Mouse (Mus musculus): Measurements from ENCODE around the gene Pvalb.
A peak's percentile ranks its signal among the peaks of the same experiment; 100 is the strongest.

Pvalb gene

GRCm38 (mm10) chr15:78206312-78206711, at the start of gene Pvalb:
Gene Pvalb (minus strand): TSS chr15:78206400.
- no peak for DNase-seq (ENCODE audit: low read depth, low spot score)

- DNase-seq (ENCODE audit: low read depth, low spot score): no peak
Measured at GRCm38 (mm10) chr15:78254751-78255150, 48.6 kb upstream of the Pvalb start.

- peak; percentile 50 for DNase-seq (ENCODE audit: low read depth, low spot score)
Measured at GRCm38 (mm10) chr15:78248410-78248809, 42.2 kb upstream of the Pvalb start.

DNA sequence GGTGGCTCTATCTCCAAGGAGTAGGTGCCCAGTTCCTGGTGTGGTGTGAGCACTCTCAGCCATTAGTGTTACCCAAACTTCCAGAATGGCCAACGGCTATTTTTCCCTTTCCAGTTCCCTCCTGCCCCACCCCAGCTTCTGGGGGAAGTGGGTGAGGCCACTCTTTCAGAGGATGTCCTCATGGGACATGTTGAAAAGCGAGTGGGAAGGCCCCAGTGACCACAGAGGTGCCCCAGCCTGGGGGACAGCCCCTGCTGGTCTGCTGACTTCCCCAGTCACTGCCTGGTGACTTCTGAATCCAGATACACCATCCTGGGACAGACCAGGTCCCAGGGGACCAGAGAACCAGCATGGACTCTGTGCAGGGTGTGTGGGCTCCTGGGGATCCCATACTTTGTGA, 41.5 kb upstream of the Pvalb start:
- DNase-seq (ENCODE audit: low read depth, low spot score): peak; percentile 19

DNA sequence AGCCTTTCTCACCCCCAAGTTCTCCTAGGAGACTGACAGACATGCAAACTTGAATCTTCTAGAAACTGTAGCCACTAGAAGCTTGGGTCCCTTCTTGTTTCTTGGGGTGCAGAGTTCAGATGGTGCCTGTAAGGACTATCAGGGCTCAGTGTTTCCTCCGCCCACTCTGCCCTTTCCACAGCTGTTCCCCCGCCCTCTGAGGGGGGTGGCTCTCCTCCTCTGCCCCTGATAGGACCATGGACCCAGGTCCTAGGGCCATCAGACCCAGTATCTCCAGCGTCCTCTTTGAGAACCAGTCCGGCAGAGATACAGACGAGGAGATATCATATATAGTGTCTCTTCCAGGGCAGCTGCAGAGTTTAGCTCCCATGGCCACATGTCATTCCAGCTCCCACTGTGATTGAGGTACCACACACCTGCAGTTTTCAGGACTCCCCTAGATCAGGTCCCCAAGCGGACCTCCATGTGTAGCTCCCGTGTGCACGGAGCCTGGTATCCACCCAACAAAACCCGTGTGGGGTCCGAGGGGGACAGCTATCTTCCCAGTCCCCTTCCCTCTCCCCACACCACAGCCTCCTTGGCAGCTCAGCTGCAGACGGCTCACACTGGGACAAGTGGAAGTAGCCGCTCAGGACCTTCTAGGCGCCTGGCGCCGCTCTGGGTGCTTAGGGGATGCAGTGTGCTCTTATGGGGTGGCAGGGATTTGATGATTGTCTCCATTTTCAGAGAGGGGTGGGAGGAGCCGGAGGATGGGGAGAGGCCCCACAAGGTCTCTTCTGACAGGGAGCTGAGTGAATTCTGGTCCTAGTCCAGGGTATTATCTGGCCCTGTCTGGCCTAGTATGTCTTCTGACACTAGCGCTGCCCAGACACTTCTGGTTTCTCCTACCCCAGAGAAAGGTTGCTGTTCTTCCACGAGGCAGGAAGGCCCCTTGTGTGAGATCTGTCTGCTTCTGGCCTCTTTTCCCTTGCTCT, 40.2 kb upstream of the Pvalb start:
- DNase-seq (ENCODE audit: low read depth, low spot score): no peak

DNA sequence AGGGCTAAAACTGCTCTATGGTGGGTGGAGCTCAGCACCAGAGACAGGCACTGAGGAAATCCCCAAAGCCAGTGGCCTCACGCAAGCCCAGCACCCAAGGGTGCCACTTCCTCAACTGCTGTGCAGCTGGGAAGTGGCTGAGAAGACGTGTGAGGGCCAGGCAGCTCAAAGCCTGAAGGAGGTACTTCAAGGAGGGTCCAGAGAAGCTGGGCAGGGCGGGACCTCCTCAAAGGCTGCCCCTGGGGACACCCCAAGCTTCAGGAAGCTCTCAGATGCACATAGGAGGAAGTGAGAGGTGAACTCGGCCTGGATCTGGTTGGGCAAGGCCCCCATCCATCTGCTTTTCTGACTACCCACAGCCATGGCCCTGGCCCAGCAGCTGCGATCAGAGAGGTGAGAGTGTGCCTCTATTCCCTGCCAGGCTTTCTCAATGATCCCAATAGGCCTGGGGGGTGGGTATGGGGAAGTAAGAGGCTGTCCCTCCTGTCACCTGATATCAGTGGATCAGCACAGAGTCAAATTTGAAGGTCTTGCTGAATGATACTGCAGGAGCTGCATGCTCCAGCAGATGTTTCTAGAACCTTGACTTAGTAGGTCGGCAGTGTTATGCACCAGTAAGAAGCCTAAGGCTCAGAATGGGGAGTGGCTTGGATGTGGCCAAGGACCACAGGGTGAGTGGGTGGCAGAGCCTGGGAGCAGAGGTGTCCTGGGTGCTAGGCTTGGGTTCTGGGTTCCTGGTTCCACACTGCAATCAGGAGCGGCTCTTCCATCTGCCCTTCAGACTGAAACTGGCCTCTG, 38.7 kb upstream of the Pvalb start, which contains the start of gene Ncf4:
TSS of gene Ncf4 (plus strand) at position 107 of the 798 bp plus-strand sequence.
- peak; percentile 77 for DNase-seq (ENCODE audit: low read depth, low spot score)

DNA sequence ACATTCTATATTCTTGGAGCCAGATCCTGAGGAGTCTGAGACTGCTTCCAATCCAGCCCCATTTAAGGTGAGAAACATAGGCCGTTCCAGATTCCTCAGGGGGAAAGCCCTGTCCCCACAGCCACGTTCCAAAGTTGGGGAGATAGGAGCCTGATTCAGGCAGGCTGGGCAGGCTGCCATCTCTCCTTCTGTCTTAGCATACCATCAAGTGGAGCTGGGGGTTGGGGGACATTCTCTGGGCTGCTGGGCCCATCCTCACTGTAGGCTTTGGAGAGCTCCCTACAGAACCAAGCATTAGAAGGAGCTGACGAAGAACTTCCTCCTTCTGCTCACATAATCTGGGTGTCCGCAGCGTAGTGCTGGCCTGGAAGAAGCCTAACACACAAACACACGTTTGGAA, 37.6 kb upstream of the Pvalb start:
- DNase-seq (ENCODE audit: low read depth, low spot score): no peak

- DNase-seq (ENCODE audit: low read depth, low spot score): no peak
Measured at GRCm38 (mm10) chr15:78243061-78243460, 36.9 kb upstream of the Pvalb start.

- DNase-seq (ENCODE audit: low read depth, low spot score): no peak
Measured at GRCm38 (mm10) chr15:78241335-78241734, 35.1 kb upstream of the Pvalb start.

- DNase-seq (ENCODE audit: low read depth, low spot score): no peak
Measured at GRCm38 (mm10) chr15:78239956-78240617, 33.9 kb upstream of the Pvalb start.

DNA sequence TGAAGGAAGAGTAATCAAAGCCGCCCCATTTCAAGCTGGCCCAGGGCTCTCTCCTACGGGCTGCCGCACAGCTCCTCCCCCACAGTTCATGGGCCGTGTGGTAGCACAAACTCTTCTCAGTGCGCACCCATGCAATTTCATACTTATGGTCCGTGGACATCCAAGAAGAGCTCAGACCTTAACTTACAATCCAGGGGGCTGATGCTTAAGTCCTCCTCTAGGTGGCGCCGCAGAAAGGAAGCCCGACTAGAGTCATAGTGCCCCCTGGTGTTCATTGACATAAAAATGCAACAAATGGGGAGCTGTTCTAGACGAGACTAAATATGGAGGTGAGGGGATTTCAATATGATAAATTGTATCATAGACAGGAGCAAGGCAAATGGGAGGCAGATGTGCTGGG, 33.3 kb upstream of the Pvalb start:
- peak; percentile 82 for DNase-seq (ENCODE audit: low read depth, low spot score)

DNA sequence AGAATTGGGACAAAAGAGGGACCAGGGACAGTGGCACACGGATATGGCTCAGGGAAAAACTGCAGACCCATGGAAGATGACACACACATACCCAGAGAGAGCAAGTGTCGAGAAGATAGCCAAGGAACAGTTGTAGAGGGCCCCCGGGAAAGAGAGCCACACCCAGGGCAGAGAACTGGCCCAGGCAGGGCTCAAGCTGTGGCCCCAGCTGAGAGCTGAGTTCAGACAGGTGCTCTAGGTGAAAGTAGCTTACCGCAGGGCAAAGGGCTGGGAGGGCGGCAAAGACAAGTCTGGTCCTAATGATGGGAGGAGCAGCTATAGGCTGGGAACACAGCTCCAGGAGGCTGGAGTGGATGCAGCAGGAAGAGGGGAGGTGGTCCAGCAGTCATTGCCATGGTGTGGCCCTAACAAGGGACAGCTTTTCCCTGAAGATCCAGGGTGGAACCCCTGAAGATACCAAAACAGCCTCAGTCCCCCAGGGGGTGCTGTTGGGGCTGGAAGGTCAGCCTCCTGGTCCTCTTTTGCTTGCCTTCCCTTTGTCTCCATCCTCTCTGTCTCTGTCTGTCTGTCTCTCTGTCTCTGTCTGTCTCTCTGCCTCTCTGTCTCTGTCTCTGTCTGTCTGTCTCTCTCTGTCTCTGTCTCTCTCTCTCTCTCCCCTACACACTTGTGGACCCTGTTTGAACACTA, 28.8 kb upstream of the Pvalb start:
- DNase-seq (ENCODE audit: low read depth, low spot score): no peak

GRCm38 (mm10) chr15:78231346-78232331, 25.4 kb upstream of the Pvalb start:
- no peak for DNase-seq (ENCODE audit: low read depth, low spot score)

DNA sequence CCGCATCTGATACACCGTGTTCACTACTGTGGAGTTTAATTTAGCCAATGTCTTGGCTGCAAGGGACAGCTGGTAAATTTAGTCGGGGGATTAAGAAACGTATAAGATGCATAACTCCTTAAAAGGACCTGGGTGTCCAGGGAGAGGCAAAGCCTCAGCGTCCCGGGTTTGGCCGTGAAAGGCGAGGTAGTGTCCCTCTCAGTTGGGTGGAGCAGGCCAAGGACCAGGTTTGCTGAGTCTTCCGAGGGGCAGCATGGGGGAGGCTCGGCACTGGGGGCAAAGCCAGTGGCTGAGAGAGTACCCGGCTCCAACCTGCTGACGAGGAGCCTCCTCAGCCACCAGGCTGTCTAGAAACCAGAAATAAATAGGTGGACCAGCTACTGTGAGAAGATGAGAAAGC, 21.6 kb upstream of the Pvalb start:
- DNase-seq (ENCODE audit: low read depth, low spot score): no peak

DNA sequence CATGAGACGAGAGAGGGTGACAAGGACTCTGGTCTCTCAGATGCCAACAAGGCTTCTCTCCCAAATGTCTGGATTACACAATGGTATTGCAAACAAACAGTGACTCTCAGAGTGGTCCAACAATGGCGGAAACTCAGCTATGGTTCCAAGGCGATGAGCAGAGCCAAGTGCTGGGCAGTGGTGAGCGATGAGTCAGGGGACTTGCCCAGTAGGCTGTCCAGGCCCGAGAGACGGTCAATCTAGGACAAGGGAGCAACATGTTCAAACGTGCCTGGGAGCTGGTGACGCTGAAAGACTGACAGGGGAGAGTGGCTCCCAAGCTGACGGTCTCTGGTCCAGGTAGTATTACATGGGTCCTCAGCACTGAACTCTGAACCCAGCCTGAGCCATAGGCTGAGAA, 9.1 kb upstream of the Pvalb start:
- DNase-seq (ENCODE audit: low read depth, low spot score): no peak

DNA sequence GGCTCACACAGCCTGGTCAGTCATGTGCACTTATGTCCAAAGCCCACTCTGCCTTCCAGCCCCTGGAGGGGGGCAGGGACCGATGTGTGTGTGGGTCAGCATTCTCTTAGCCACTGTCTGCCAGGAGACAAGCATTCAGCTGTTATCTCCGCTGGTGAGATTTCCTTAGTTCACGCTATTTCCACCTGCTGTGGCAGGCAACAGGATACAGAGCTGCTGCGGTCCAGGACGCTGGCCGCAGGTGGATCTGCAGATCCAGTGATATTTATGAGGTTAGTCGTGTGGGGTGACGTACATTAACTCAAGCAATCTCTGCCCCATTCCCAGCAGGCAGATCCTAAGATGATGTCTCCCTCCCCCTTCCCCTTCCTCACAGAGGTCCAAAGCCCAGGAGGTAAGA, 5.2 kb upstream of the Pvalb start:
- no peak for DNase-seq (ENCODE audit: low read depth, low spot score)

- no peak for DNase-seq (ENCODE audit: low read depth, low spot score)
Measured at GRCm38 (mm10) chr15:78210203-78210602, 4.0 kb upstream of the Pvalb start.

GRCm38 (mm10) chr15:78205192-78205591, 1.0 kb downstream of the Pvalb start:
- DNase-seq (ENCODE audit: low read depth, low spot score): no peak

DNA sequence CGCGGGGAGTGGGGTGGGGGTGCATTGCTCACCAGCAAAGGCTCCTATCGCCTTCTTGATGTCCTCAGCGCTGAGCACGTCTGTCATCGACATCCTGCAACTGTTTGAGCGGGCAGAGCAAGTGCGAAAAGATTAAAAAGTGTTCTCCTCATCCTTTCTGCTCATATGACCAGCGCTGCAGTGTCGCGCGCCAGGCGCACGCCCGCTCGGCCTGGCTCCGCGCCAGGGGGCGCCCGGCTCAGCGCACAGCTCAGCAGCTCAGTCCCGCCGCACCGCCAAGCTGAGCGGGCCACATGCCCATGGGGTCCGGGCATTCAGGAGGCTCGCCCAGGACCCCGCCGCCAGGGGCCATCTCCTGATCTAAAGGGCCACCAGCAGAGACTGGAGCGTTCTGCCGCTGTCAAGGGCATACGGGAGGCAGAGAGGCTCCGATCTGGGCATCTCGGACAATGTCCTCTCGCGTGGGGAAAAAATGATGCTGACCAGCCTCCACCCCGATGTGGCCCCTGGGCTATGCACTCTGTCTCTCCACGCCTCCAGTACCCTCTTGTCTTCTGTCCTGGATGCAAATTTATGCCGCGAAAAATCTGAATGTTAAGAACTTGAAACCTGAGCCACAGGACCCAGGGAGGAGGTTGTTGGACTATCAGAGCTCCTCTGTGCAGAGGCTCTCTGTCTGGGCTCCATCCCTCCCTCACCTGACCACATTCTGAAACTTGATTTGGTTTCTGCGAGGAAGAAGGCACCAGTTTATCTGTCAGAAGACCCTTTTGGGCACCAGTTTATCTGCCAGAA, 1.9 kb downstream of the Pvalb start:
- DNase-seq (ENCODE audit: low read depth, low spot score): no peak
